Mouse (Mus musculus) layer of hippocampus, postnatal 14 days (tissue): ENCODE measurements around the gene Nnmt. TPM values are rescaled to one million over a fixed set of nuclear protein-coding genes. Genes with fewer than 3 reads are reported as not detected.
A peak's percentile ranks its signal among the peaks of the same experiment; 100 is the strongest.

ENCODE experiments used
- DNase-seq, 2 experiments: peaks; one replicate each; pipeline ENCODE4 v3.0.0; 2021 to 2022; ENCODE audit warnings: low spot score in 2 of 2, mixed read lengths in 1 of 2
- total RNA-seq, 2 experiments: library from RNA; stranded (reverse); gene quantifications; 2 replicates each; pipeline ENCODE4 v1.2.3; 2021

Gene Nnmt
- total RNA-seq, 2 experiments from 2014 or later, result 2.7 to 4.1 TPM

GRCm38 (mm10) chr9:48637161-48637560, 32.2 kb upstream of the Nnmt start:
- no peak for DNase-seq

GRCm38 (mm10) chr9:48635576-48636350, 30.8 kb upstream of the Nnmt start:
- DNase-seq, result no peak

- no peak for DNase-seq
Measured at GRCm38 (mm10) chr9:48633147-48633546, 28.2 kb upstream of the Nnmt start.

GRCm38 (mm10) chr9:48619268-48619667, 14.3 kb upstream of the Nnmt start:
- no peak for DNase-seq

- DNase-seq, result peak; percentile 61 to 74
Measured at GRCm38 (mm10) chr9:48618589-48618988, 13.6 kb upstream of the Nnmt start.

- DNase-seq, result no peak
Measured at GRCm38 (mm10) chr9:48618111-48618510, 13.2 kb upstream of the Nnmt start.

- no peak for DNase-seq
Measured at GRCm38 (mm10) chr9:48617511-48618010, 12.6 kb upstream of the Nnmt start.

- DNase-seq, result no peak
Measured at GRCm38 (mm10) chr9:48613221-48613620, 8.3 kb upstream of the Nnmt start.

GRCm38 (mm10) chr9:48612542-48612941, 7.6 kb upstream of the Nnmt start:
- no peak for DNase-seq

- no peak for DNase-seq
Measured at GRCm38 (mm10) chr9:48611032-48611431, 6.1 kb upstream of the Nnmt start.

- DNase-seq, result no peak
Measured at GRCm38 (mm10) chr9:48609734-48610133, 4.8 kb upstream of the Nnmt start.

GRCm38 (mm10) chr9:48607417-48607816, 2.5 kb upstream of the Nnmt start:
- DNase-seq, result no peak

- DNase-seq, result no peak
Measured at GRCm38 (mm10) chr9:48606171-48606570, 1.2 kb upstream of the Nnmt start.

- DNase-seq, result no peak
Measured at GRCm38 (mm10) chr9:48605697-48606096, 744 bp upstream of the Nnmt start.

GRCm38 (mm10) chr9:48604226-48604625, 727 bp downstream of the Nnmt start:
- DNase-seq, result no peak

- no peak for DNase-seq
Measured at GRCm38 (mm10) chr9:48600881-48601280, 4.1 kb downstream of the Nnmt start.

GRCm38 (mm10) chr9:48600066-48600465, 4.9 kb downstream of the Nnmt start:
- DNase-seq, result no peak

- no peak for DNase-seq
Measured at GRCm38 (mm10) chr9:48597494-48597893, 7.5 kb downstream of the Nnmt start.

GRCm38 (mm10) chr9:48596924-48597323, 8.0 kb downstream of the Nnmt start:
- DNase-seq, result no peak

GRCm38 (mm10) chr9:48593915-48594314, 11.0 kb downstream of the Nnmt start:
- DNase-seq, result no peak

GRCm38 (mm10) chr9:48590606-48591005, 14.3 kb downstream of the Nnmt start:
- DNase-seq, result no peak

GRCm38 (mm10) chr9:48586332-48586731, 18.6 kb downstream of the Nnmt start:
- DNase-seq, result peak; percentile 42 to 50

GRCm38 (mm10) chr9:48580808-48581207, 24.1 kb downstream of the Nnmt start:
- DNase-seq, result no peak
